28 mouse cellular contexts compared by ENCODE assay signal in genomic region chr8:119563849-119564251, GRCm38 (mm10). TPM values are rescaled to one million over a fixed set of nuclear protein-coding genes. Genes with fewer than 3 reads are reported as not detected.
DNase-seq lines count a peak whose midpoint lies in the region; ATAC-seq and TF ChIP-seq lines count a peak whose summit lies in the region.
"Had no signal": no experiment of that assay in that cellular context is flagged by ENCODE, and none has a peak within 500 bp of the region (broad histone marks: within the 10 kb centered on the region; RNA-seq: fewer than 3 reads in every experiment).

No protein-coding gene starts in this region.

- TF ChIP-seq CTCF in spleen, adult 2 months (IDR thresholded peaks at IDR 0.05; ENCODE audit: extremely low read depth, insufficient read depth, insufficient read length, insufficient replicate concordance): no peak

- peaks cover 54% of the 10 kb centered on the region for H3K36me3 ChIP-seq in limb, embryonic 12.5 days
- peaks cover 57% of the 10 kb centered on the region for H3K36me3 ChIP-seq in limb, embryonic 10.5 days
- H3K36me3 ChIP-seq in spleen, adult 2 months (ENCODE audit: control insufficient read depth, insufficient read depth, low read length): peaks cover 32% of the 10 kb centered on the region

- 90% methylated on average over 14 of the region's 14 CpGs for WGBS in limb, embryonic 12.5 days
- 94% methylated on average over 14 of the region's 14 CpGs for whole genome bisulfite sequencing in limb, embryonic 10.5 days
- 40% methylated on average over 14 of the region's 14 CpGs for WGBS in spleen, adult 2 months

- H3K4me2 ChIP-seq in limb, embryonic 12.5 days: no peak overlapping the region
- H3K4me2 ChIP-seq: embryonic facial prominence, embryonic 13.5 days; forebrain, embryonic 12.5 days; heart, embryonic 11.5 days; intestine, embryonic 15.5 days; lung, embryonic 15.5 days had no signal

- no peak overlapping the region for H3K27ac ChIP-seq in limb, embryonic 12.5 days
- H3K27ac ChIP-seq in limb, embryonic 10.5 days: no peak overlapping the region
- H3K27ac ChIP-seq in spleen, adult 2 months (ENCODE audit: insufficient read depth, low read length): peak overlapping the region; percentile 88
- H3K27ac ChIP-seq: embryonic facial prominence, embryonic 13.5 days; forebrain, embryonic 12.5 days; hindbrain, embryonic 10.5 days; intestine, embryonic 15.5 days; liver, embryonic 14.5 days; lung, embryonic 15.5 days; macrophage had no signal

- H3K9me3 ChIP-seq in limb, embryonic 12.5 days: no peaks in the 10 kb centered on the region
- H3K9me3 ChIP-seq in limb, embryonic 10.5 days (replicated peaks): no peaks in the 10 kb centered on the region
- H3K9me3 ChIP-seq: embryonic facial prominence, embryonic 13.5 days; forebrain, embryonic 12.5 days; hindbrain, embryonic 10.5 days; intestine, embryonic 15.5 days; lung, embryonic 15.5 days had no signal

- peak; percentile 46 for DNase-seq in cerebellum, adult 11-12 months
- DNase-seq in cerebellum, adult 11 months: no peak
- no peak for DNase-seq in limb, embryonic 10.5 days (ENCODE audit: low spot score)
- peak; percentile 30 to 48 for DNase-seq in spleen, adult 2 months (ENCODE audit: low read depth in 1 of 2, low spot score in 2 of 2)
- peak; percentile 66 for DNase-seq in thymus, postnatal 14 days
- DNase-seq in kidney, postnatal 36 days: no peak
- DNase-seq in lung, postnatal 14 days: no peak
- DNase-seq: adrenal gland, postnatal 10 days; gastrocnemius, postnatal 10 days; heart, postnatal 10 days; kidney, postnatal 25 days; layer of hippocampus, postnatal 36 days; right cerebral cortex, adult 18-20 months; right cerebral cortex, postnatal 4 days had no signal

- no peak for ATAC-seq in limb, embryonic 12.5 days (ENCODE audit: insufficient number of reproducible peaks, insufficient read depth, low FRiP score, low TSS enrichment, low read depth)
- ATAC-seq: hindbrain, embryonic 16.5 days; intestine, embryonic 15.5 days; midbrain, embryonic 16.5 days had no signal

- H3K9ac ChIP-seq in limb, embryonic 12.5 days (replicated peaks): peak overlapping the region; percentile 13; the same call in 1 of the 2 replicates
- H3K9ac ChIP-seq: forebrain, embryonic 12.5 days; intestine, embryonic 15.5 days; liver, embryonic 14.5 days; lung, embryonic 15.5 days had no signal

- H3K4me3 ChIP-seq in limb, embryonic 12.5 days (replicated peaks): no peak overlapping the region
- no peak overlapping the region for H3K4me3 ChIP-seq in limb, embryonic 10.5 days
- no peak overlapping the region for H3K4me3 ChIP-seq in spleen, adult 2 months (ENCODE audit: extremely low read depth, insufficient read depth, insufficient read length)
- H3K4me3 ChIP-seq: embryonic facial prominence, embryonic 13.5 days; erythroblast, embryonic 14.5 days; forebrain, embryonic 12.5 days; hindbrain, embryonic 10.5 days; intestine, embryonic 15.5 days; lung, embryonic 15.5 days had no signal

- TF ChIP-seq POLR2A in spleen, adult 2 months (IDR thresholded peaks at IDR 0.05; ENCODE audit: low read depth, low read length): no peak

- no peaks in the 10 kb centered on the region for H3K27me3 ChIP-seq in limb, embryonic 12.5 days
- H3K27me3 ChIP-seq in limb, embryonic 10.5 days (ENCODE audit: low read depth, poor library complexity, severe bottlenecking): no peaks in the 10 kb centered on the region
- H3K27me3 ChIP-seq in spleen, adult 2 months (ENCODE audit: control insufficient read depth, insufficient read depth, low read length): no peaks in the 10 kb centered on the region
- H3K27me3 ChIP-seq: embryonic facial prominence, embryonic 13.5 days; forebrain, embryonic 12.5 days; intestine, embryonic 15.5 days; lung, embryonic 15.5 days had no signal

- peaks cover 11% of the 10 kb centered on the region; the same call in 1 of the 2 replicates for H3K4me1 ChIP-seq in limb, embryonic 12.5 days (replicated peaks)
- H3K4me1 ChIP-seq in limb, embryonic 10.5 days: peaks cover 18% of the 10 kb centered on the region
- peaks cover 9% of the 10 kb centered on the region; the same call in 1 of the 2 replicates for H3K4me1 ChIP-seq in spleen, adult 2 months (ENCODE audit: control insufficient read depth, insufficient read depth, insufficient read length)
- H3K4me1 ChIP-seq: intestine, embryonic 15.5 days had no signal

RNA-seq across cellular contexts. Expression of gene Mbtps1, which starts 5.3 kb away (rescaled TPM):
- polyA plus RNA-seq in limb, embryonic 12.5 days (2016; fragmentation: Nextera tagmentation; extraction: Ambion mirVana): 140 and 147 TPM in 2 replicates
- 120 and 129 TPM in 2 replicates for polyA plus RNA-seq in limb, embryonic 10.5 days (2016; fragmentation: Nextera tagmentation; extraction: Ambion mirVana)
- 40.5 and 48.5 TPM in 2 replicates for polyA plus RNA-seq in spleen, adult 2 months (2012; rRNA removed)

RNA-seq across cellular contexts. Expression of gene Hsdl1, which starts 11.1 kb away (rescaled TPM):
- polyA plus RNA-seq in limb, embryonic 12.5 days (2016; fragmentation: Nextera tagmentation; extraction: Ambion mirVana): 33.6 and 35.3 TPM in 2 replicates
- 28.2 and 33.5 TPM in 2 replicates for polyA plus RNA-seq in limb, embryonic 10.5 days (2016; fragmentation: Nextera tagmentation; extraction: Ambion mirVana)
- 29.9 and 39.7 TPM in 2 replicates for polyA plus RNA-seq in spleen, adult 2 months (2012; rRNA removed)

RNA-seq across cellular contexts. Expression of gene Dnaaf1, which starts 11.2 kb away (rescaled TPM):
- not detected in 2 replicates for polyA plus RNA-seq in limb, embryonic 12.5 days (2016; fragmentation: Nextera tagmentation; extraction: Ambion mirVana)
- 0.06 and 0.14 TPM in 2 replicates for polyA plus RNA-seq in limb, embryonic 10.5 days (2016; fragmentation: Nextera tagmentation; extraction: Ambion mirVana)
- polyA plus RNA-seq in spleen, adult 2 months (2012; rRNA removed): not detected in 2 replicates
- polyA plus RNA-seq: erythroblast, embryonic 14.5 days; macrophage had no signal

RNA-seq across cellular contexts. Expression of gene Taf1c, which starts 41.2 kb away (rescaled TPM):
- polyA plus RNA-seq in limb, embryonic 12.5 days (2016; fragmentation: Nextera tagmentation; extraction: Ambion mirVana): 14.1 and 15.1 TPM in 2 replicates
- polyA plus RNA-seq in limb, embryonic 10.5 days (2016; fragmentation: Nextera tagmentation; extraction: Ambion mirVana): 15.8 and 16.0 TPM in 2 replicates
- polyA plus RNA-seq in spleen, adult 2 months (2012; rRNA removed): 28.7 and 37.1 TPM in 2 replicates

RNA-seq across cellular contexts. Expression of gene Adad2, which starts 48.7 kb away (rescaled TPM):
- 0.14 and 0.41 TPM in 2 replicates for polyA plus RNA-seq in limb, embryonic 12.5 days (2016; fragmentation: Nextera tagmentation; extraction: Ambion mirVana)
- not detected in 2 replicates for polyA plus RNA-seq in limb, embryonic 10.5 days (2016; fragmentation: Nextera tagmentation; extraction: Ambion mirVana)
- polyA plus RNA-seq in spleen, adult 2 months (2012; rRNA removed): not detected in 2 replicates
- polyA plus RNA-seq: embryonic facial prominence, embryonic 13.5 days; erythroblast, embryonic 14.5 days; heart, embryonic 11.5 days; intestine, embryonic 15.5 days; kidney, embryonic 14.5 days; liver, embryonic 14.5 days; lung, embryonic 15.5 days; macrophage; neural tube, embryonic 14.5 days had no signal

Comparison
In these comparisons a context has a peak if more than half of its experiments do, and no peak if none do; other contexts are left out.
1. DNase-seq: peak in cerebellum, adult 11-12 months (single experiment), spleen, adult 2 months (2 of 2) and thymus, postnatal 14 days (single experiment); none in cerebellum, adult 11 months (single experiment), limb, embryonic 10.5 days (single experiment), kidney, postnatal 36 days (0 of 2) and lung, postnatal 14 days (single experiment).